Mouse (Mus musculus) kidney, embryonic 16.5 days (tissue): ENCODE data around the gene Inpp5b. TPM values are rescaled to one million over a fixed set of nuclear protein-coding genes. Genes with fewer than 3 reads are reported as not detected.

Source experiments
- ATAC-seq: fragments of 200-750 bp; cut with Nextera tagmentation; 2 replicates; pipeline ENCODE4 v1.8.0; 2017; ENCODE audit warnings: moderate TSS enrichment; ENCODE audit not compliant: low FRiP score, low TSS enrichment
- H3K27ac ChIP-seq: fragments of 300-500 bp; sonication (generic); 2 replicates; pipeline ENCODE4 v1.5.1; 2014; ENCODE audit warnings: low read length
- H3K27me3 ChIP-seq: fragments of 300-500 bp; sonication (generic); 2 replicates; pipeline ENCODE4 v1.6.1; 2014; ENCODE audit warnings: low read length, control low read depth, mixed read lengths; ENCODE audit not compliant: insufficient read depth
- H3K36me3 ChIP-seq: fragments of 300-500 bp; sonication (generic); 2 replicates; pipeline ENCODE4 v1.6.1; 2014; ENCODE audit warnings: low read length, control low read depth, mixed read lengths; ENCODE audit not compliant: insufficient read depth
- H3K4me1 ChIP-seq: fragments of 300-500 bp; sonication (generic); 2 replicates; pipeline ENCODE4 v1.6.1; 2014; ENCODE audit warnings: low read length, control low read depth, mixed read lengths; ENCODE audit not compliant: insufficient read depth
- H3K4me2 ChIP-seq: fragments of 300-500 bp; sonication (generic); replicated peaks from 2 replicates; pipeline ENCODE4 v1.6.1; 2014; ENCODE audit warnings: low read depth, low read length
- H3K4me3 ChIP-seq: fragments of 300-500 bp; sonication (generic); 2 replicates; pipeline ENCODE4 v1.5.1; 2014; ENCODE audit warnings: mild to moderate bottlenecking, low read length
- H3K9ac ChIP-seq: fragments of 300-500 bp; sonication (generic); replicated peaks from 2 replicates; pipeline ENCODE4 v1.6.1; 2014; ENCODE audit warnings: low read length
- H3K9me3 ChIP-seq: fragments of 300-500 bp; sonication (generic); 2 replicates; pipeline ENCODE4 v1.6.1; 2016; ENCODE audit warnings: low read length, control low read depth
- WGBS: fragments of 180-500 bp; shearing (Covaris S2); extraction: QIAGEN DNeasy Blood & Tissue Kit; methylation state at CpG from one replicate; pipeline ENCODE4 v1.1.7; 2014; 5-methylcytosine and 5-hydroxymethylcytosine counted together
- polyA plus RNA-seq: library from polyadenylated mRNA; unstranded; fragments of >200 nt; fragmentation: Nextera tagmentation; extraction: Ambion mirVana; gene quantifications from 2 replicates; pipeline ENCODE4 v1.2.1, GENCODE M21; 2015

Gene Inpp5b
- polyA plus RNA-seq, 1 experiment from 2014 or later: 35.0 TPM

- Histone ChIP-seq H3K27me3 (no peaks in the 10 kb centered on the region), H3K4me1 (peaks cover 6% of the 10 kb centered on the region), H3K9me3 (no peaks in the 10 kb centered on the region), H3K9ac (no peak overlapping the region), H3K36me3 (peaks cover 35% of the 10 kb centered on the region), H3K27ac (no peak overlapping the region), H3K4me2 (no peak overlapping the region), H3K4me3 (no peak overlapping the region)
- WGBS: 91% methylated on average over 7 of the region's 7 CpGs
- ATAC-seq: no peak
Measured at GRCm38 (mm10) chr4:124781361-124781760, 39.7 kb downstream of the Inpp5b start.

- no peaks in the 10 kb centered on the region for H3K9me3 ChIP-seq
Measured at GRCm38 (mm10) chr4:124782395-124782794, 40.7 kb downstream of the Inpp5b start.

GRCm38 (mm10) chr4:124783937-124784336, 42.3 kb downstream of the Inpp5b start:
- H3K27me3 ChIP-seq: no peaks in the 10 kb centered on the region
- no peak overlapping the region for H3K4me3 ChIP-seq
- no peaks in the 10 kb centered on the region for H3K9me3 ChIP-seq
- H3K4me1 ChIP-seq: peaks cover 6% of the 10 kb centered on the region
- H3K36me3 ChIP-seq: peaks cover 49% of the 10 kb centered on the region
- 43% methylated on average over 8 of the region's 8 CpGs for WGBS
- ATAC-seq: peak; percentile 82
- H3K9ac ChIP-seq: no peak overlapping the region
- no peak overlapping the region for H3K4me2 ChIP-seq
- H3K27ac ChIP-seq: no peak overlapping the region

More at GRCm38 (mm10) chr4:124782395-124782794, 40.7 kb downstream of the Inpp5b start:
- H3K4me3 ChIP-seq: no peak overlapping the region
- H3K27ac ChIP-seq: no peak overlapping the region
- peaks cover 6% of the 10 kb centered on the region for H3K4me1 ChIP-seq
- H3K4me2 ChIP-seq: no peak overlapping the region
- peaks cover 44% of the 10 kb centered on the region for H3K36me3 ChIP-seq
- H3K27me3 ChIP-seq: no peaks in the 10 kb centered on the region
- 92% methylated on average over 8 of the region's 8 CpGs for WGBS
- no peak overlapping the region for H3K9ac ChIP-seq
- no peak for ATAC-seq

DNA sequence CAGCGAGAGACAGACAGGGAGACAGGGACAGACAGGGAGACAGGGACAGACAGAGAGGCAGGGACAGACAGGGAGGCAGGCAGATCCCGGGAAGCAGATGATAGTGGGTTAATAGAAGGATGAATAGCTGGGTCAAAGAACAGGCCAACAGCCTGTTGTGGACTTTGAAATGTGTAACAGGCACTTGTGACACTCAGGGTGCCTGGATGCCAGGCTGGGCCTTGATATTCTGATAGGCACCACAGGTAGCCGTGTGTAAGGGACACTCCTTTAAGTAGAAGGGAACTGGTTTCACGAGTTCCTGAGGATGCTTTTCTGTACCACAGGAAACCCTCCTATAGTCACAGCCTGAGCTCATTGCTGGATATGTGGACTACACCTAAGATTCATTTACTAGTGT, 48.4 kb downstream of the Inpp5b start:
- H3K9ac ChIP-seq: no peak overlapping the region
- 77% methylated on average over 4 of the region's 4 CpGs for WGBS
- H3K4me2 ChIP-seq: no peak overlapping the region
- ATAC-seq: no peak
- H3K4me1 ChIP-seq: no peaks in the 10 kb centered on the region
- H3K4me3 ChIP-seq: no peak overlapping the region
- no peaks in the 10 kb centered on the region for H3K9me3 ChIP-seq
- H3K27me3 ChIP-seq: no peaks in the 10 kb centered on the region
- H3K36me3 ChIP-seq: peaks cover 57% of the 10 kb centered on the region
- H3K27ac ChIP-seq: no peak overlapping the region

DNA sequence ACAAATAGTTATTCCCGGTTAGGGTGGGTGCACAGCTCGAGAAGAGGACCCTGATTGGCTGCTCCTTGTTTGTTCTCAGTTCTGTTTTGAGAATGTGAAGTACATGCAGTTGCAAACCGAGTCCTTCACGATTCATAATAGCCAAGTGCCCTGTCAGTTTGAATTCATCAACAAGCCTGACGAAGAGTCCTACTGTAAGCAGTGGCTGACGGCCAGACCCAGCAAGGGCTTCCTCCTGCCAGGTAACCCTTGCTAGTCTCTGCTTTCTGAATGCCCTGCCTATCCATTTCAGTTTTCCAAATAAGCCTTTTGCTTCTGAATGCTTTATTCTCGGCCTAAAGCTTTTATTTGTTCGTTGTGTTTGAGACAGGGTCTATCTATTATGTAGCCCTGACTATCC, 50.5 kb downstream of the Inpp5b start:
- no peak overlapping the region for H3K4me3 ChIP-seq
- no peak for ATAC-seq
- peaks cover 43% of the 10 kb centered on the region for H3K36me3 ChIP-seq
- no peak overlapping the region for H3K27ac ChIP-seq
- H3K4me1 ChIP-seq: no peaks in the 10 kb centered on the region
- no peak overlapping the region for H3K4me2 ChIP-seq
- H3K9ac ChIP-seq: no peak overlapping the region
- no peaks in the 10 kb centered on the region for H3K27me3 ChIP-seq
- WGBS: 87% methylated on average over 8 of the region's 8 CpGs
- no peaks in the 10 kb centered on the region; the same call in 1 of the 2 replicates for H3K9me3 ChIP-seq

DNA sequence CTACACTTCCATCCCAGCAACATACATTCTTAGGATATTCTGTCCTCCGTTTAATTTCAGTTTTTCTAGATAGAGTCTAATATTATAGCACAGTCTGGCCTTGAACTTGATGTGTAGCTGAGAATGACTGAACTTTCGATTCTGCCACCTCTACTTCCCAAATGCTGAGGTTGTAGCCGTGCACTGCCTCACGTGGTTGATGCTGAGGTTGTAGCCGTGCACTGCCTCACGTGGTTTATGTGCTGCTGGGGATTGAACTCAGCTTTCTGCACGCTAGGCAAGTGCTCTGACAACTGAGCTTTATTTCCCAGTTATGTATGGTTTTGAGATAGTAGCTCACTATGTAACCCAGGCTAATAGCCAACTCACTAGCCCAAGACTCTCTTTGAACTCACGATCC, 54.5 kb downstream of the Inpp5b start:
- Histone ChIP-seq H3K4me2 (no peak overlapping the region), H3K27ac (no peak overlapping the region), H3K9me3 (no peaks in the 10 kb centered on the region; the same call in 1 of the 2 replicates), H3K36me3 (peaks cover 46% of the 10 kb centered on the region), H3K27me3 (no peaks in the 10 kb centered on the region), H3K9ac (no peak overlapping the region), H3K4me1 (no peaks in the 10 kb centered on the region), H3K4me3 (no peak overlapping the region)
- 93% methylated on average over 8 of the region's 8 CpGs for WGBS
- ATAC-seq: no peak

DNA sequence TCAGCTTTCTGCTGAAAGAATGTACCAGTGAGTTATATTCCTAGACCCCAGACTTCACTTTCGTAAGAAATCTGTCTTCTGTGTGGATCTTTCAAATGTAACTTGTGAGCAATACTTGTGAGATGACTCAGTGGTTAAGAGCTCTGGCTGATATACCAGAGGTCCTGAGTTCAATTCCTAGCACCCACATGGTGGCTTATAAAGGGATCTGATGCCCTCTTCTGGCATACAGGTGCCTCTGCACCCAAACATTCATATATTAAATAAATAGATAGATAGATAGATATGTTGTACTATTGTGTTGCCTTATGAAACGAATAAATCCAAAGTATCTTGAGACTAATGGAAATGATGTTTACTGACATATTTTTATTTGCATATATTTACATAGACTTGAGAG, 55.3 kb downstream of the Inpp5b start:
- H3K4me1 ChIP-seq: peaks cover 4% of the 10 kb centered on the region; the same call in 1 of the 2 replicates
- H3K27ac ChIP-seq: no peak overlapping the region
- H3K27me3 ChIP-seq: no peaks in the 10 kb centered on the region
- WGBS: 90% methylated on average over 2 of the region's 2 CpGs
- no peak overlapping the region for H3K4me3 ChIP-seq
- ATAC-seq: no peak
- H3K4me2 ChIP-seq: no peak overlapping the region
- H3K36me3 ChIP-seq: peaks cover 40% of the 10 kb centered on the region
- no peaks in the 10 kb centered on the region; the same call in 1 of the 2 replicates for H3K9me3 ChIP-seq
- H3K9ac ChIP-seq: no peak overlapping the region

GRCm38 (mm10) chr4:124801552-124802308, 60.1 kb downstream of the Inpp5b start, which contains the start of gene Mtf1:
TSS of gene Mtf1 (plus strand) at chr4:124802104.
- peak within 1 kb of the TSS; percentile 98 for H3K27ac ChIP-seq
- ATAC-seq: peak; percentile 82

DNA sequence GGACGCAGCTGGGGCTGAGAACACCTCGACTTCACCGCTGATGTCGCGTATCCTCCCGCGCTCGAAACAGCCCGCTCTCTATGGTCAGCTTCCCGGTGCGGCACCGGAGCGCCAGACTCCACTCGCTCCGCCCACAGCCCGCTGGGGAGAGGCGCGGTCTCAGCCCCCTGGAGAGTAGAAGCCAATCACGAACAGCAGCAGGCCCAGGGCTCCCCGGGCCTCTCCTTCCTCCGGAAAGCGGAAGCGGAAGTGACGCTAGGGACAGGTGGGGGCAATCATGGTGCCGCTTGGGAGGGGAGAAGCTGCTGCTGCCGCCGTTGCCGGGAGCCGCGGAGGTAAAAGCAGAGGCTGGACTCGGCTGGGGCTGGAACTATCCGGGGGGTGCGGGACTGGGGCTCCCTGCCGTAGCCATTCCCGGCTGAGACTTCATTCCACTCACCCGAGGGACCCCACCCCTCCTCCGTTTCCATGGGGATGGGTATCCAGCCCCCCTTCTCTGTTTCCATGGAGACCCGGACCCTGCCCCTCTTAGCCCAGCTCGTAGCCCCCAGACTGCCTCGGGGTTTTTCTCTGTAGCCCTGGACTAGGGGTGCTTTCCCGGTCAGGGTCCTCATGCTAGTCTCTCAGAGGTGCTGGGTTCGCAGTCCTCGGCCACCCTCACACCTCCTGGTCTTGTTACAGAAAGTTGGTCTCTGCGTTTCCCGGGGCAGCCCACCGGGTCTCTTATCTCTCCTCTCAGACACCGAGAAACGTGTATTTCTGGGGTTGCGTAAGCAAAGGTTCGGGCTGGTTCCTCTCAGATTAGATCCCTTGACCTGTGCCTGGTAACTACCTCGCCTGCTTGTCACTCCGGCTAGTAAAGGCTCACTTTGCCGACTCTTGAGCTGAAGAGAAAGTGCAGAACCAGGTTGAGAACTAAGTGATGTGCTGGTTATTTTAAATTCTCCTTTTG, 60.9 kb downstream of the Inpp5b start:
- WGBS: 2% methylated on average over 52 of the region's 53 CpGs
- peak overlapping the region; percentile 95 for H3K9ac ChIP-seq
- H3K9me3 ChIP-seq: no peaks in the 10 kb centered on the region
- peak overlapping the region; percentile 80 for H3K4me2 ChIP-seq
- no peaks in the 10 kb centered on the region for H3K27me3 ChIP-seq
- H3K27ac ChIP-seq: peak overlapping the region; percentile 98
- H3K36me3 ChIP-seq: peaks cover 30% of the 10 kb centered on the region
- peaks cover 11% of the 10 kb centered on the region for H3K4me1 ChIP-seq
- peak; percentile 100 for ATAC-seq
- peak overlapping the region; percentile 74 for H3K4me3 ChIP-seq

More at GRCm38 (mm10) chr4:124801552-124802308, 60.1 kb downstream of the Inpp5b start, which contains the start of gene Mtf1:
- Histone ChIP-seq H3K4me1 (peaks cover 11% of the 10 kb centered on the region), H3K36me3 (peaks cover 33% of the 10 kb centered on the region), H3K9ac (peak within 1 kb of the TSS; percentile 95), H3K27me3 (no peaks in the 10 kb centered on the region), H3K4me2 (peak within 1 kb of the TSS; percentile 80), H3K4me3 (peak within 1 kb of the TSS; percentile 74), H3K9me3 (no peaks in the 10 kb centered on the region; the same call in 1 of the 2 replicates)
- 4% methylated on average over 21 of the region's 21 CpGs for WGBS
